Mouse (Mus musculus): ENCODE results near the gene Olfr805. TPM values are rescaled to one million over a fixed set of nuclear protein-coding genes. Genes with fewer than 3 reads are reported as not detected.

Olfr805 gene
- polyA plus RNA-seq, 1 experiment from 2014 or later: not detected

GRCm38 (mm10) chr10:129673765-129674164, 55.4 kb downstream of the Olfr805 start, which contains the start of gene Olfr801:
Gene Olfr801 (minus strand): TSS chr10:129673865.
- no peaks in the 10 kb centered on the region for H3K27me3 ChIP-seq (ENCODE audit: control insufficient read depth, insufficient read depth, low read length)
- no peaks in the 10 kb centered on the region for H3K4me1 ChIP-seq (ENCODE audit: control insufficient read depth, insufficient read depth, low read length)
- no peak within 1 kb of the TSS for H3K27ac ChIP-seq (ENCODE audit: low read length)
- no peak within 1 kb of the TSS for H3K9ac ChIP-seq (ENCODE audit: low read length)
- no peak for ATAC-seq (replicated peaks; ENCODE audit: extremely low read depth, insufficient read depth, low FRiP score)
- H3K4me3 ChIP-seq (ENCODE audit: low read length): no peak within 1 kb of the TSS
- H3K36me3 ChIP-seq (ENCODE audit: control insufficient read depth, insufficient read depth): no peaks in the 10 kb centered on the region
- no peaks in the 10 kb centered on the region for H3K9me3 ChIP-seq (replicated peaks; ENCODE audit: control insufficient read depth, low read length)
- WGBS: 62% methylated on average over 1 of the region's 1 CpGs
- H3K4me2 ChIP-seq (ENCODE audit: low read depth, low read length): no peak within 1 kb of the TSS

Small RNA genes within 50 kb of the gene (microRNA-seq; reads per million reads assigned to microRNA genes)
- gene Gm24485: not detected

Other genes with a start within 250 kb of the Olfr805 start
- not detected in 2 replicates for gene Olfr789, start 244.6 kb downstream of the Olfr805 start, polyA plus RNA-seq (2015; fragmentation: Nextera tagmentation; extraction: Ambion mirVana)
- not detected in 2 replicates for gene Olfr790, start 230.9 kb downstream of the Olfr805 start, polyA plus RNA-seq (2015; fragmentation: Nextera tagmentation; extraction: Ambion mirVana)
- not detected in 2 replicates for gene Olfr791, start 207.6 kb downstream of the Olfr805 start, polyA plus RNA-seq (2015; fragmentation: Nextera tagmentation; extraction: Ambion mirVana)
- gene Olfr792, start 190.2 kb downstream of the Olfr805 start, polyA plus RNA-seq (2015; fragmentation: Nextera tagmentation; extraction: Ambion mirVana): not detected in 2 replicates
- not detected in 2 replicates for gene Olfr794, start 161.7 kb downstream of the Olfr805 start, polyA plus RNA-seq (2015; fragmentation: Nextera tagmentation; extraction: Ambion mirVana)
- gene Olfr796, start 116.8 kb downstream of the Olfr805 start, polyA plus RNA-seq (2015; fragmentation: Nextera tagmentation; extraction: Ambion mirVana): not detected in 2 replicates
- not detected in 2 replicates for gene Olfr798, start 101.4 kb downstream of the Olfr805 start, polyA plus RNA-seq (2015; fragmentation: Nextera tagmentation; extraction: Ambion mirVana)
- gene Olfr799, start 91.9 kb downstream of the Olfr805 start, polyA plus RNA-seq (2015; fragmentation: Nextera tagmentation; extraction: Ambion mirVana): not detected in 2 replicates
- not detected in 2 replicates for gene Olfr800, start 71.7 kb downstream of the Olfr805 start, polyA plus RNA-seq (2015; fragmentation: Nextera tagmentation; extraction: Ambion mirVana)
- not detected in 2 replicates for gene Olfr801, start 55.5 kb downstream of the Olfr805 start, polyA plus RNA-seq (2015; fragmentation: Nextera tagmentation; extraction: Ambion mirVana)
- gene Olfr802, start 41.2 kb downstream of the Olfr805 start, polyA plus RNA-seq (2015; fragmentation: Nextera tagmentation; extraction: Ambion mirVana): not detected in 2 replicates
- not detected in 2 replicates for gene Olfr803, start 35.1 kb downstream of the Olfr805 start, polyA plus RNA-seq (2015; fragmentation: Nextera tagmentation; extraction: Ambion mirVana)
- gene Olfr804, start 26.2 kb downstream of the Olfr805 start, polyA plus RNA-seq (2015; fragmentation: Nextera tagmentation; extraction: Ambion mirVana): not detected in 2 replicates
- gene Olfr806, start 12.5 kb upstream of the Olfr805 start, polyA plus RNA-seq (2015; fragmentation: Nextera tagmentation; extraction: Ambion mirVana): not detected in 2 replicates
- gene Olfr807, start 28.4 kb upstream of the Olfr805 start, polyA plus RNA-seq (2015; fragmentation: Nextera tagmentation; extraction: Ambion mirVana): not detected in 2 replicates
- not detected in 2 replicates for gene Olfr808, start 36.1 kb upstream of the Olfr805 start, polyA plus RNA-seq (2015; fragmentation: Nextera tagmentation; extraction: Ambion mirVana)
- not detected in 2 replicates for gene Olfr809, start 45.3 kb upstream of the Olfr805 start, polyA plus RNA-seq (2015; fragmentation: Nextera tagmentation; extraction: Ambion mirVana)
- not detected in 2 replicates for gene Olfr810, start 65.5 kb upstream of the Olfr805 start, polyA plus RNA-seq (2015; fragmentation: Nextera tagmentation; extraction: Ambion mirVana)
- gene Olfr811, start 75.0 kb upstream of the Olfr805 start, polyA plus RNA-seq (2015; fragmentation: Nextera tagmentation; extraction: Ambion mirVana): not detected in 2 replicates
- gene Olfr812, start 116.7 kb upstream of the Olfr805 start, polyA plus RNA-seq (2015; fragmentation: Nextera tagmentation; extraction: Ambion mirVana): not detected in 2 replicates
- not detected in 2 replicates for gene Olfr813, start 126.0 kb upstream of the Olfr805 start, polyA plus RNA-seq (2015; fragmentation: Nextera tagmentation; extraction: Ambion mirVana)
- not detected in 2 replicates for gene Olfr814, start 150.5 kb upstream of the Olfr805 start, polyA plus RNA-seq (2015; fragmentation: Nextera tagmentation; extraction: Ambion mirVana)
- gene Olfr815, start 176.5 kb upstream of the Olfr805 start, polyA plus RNA-seq (2015; fragmentation: Nextera tagmentation; extraction: Ambion mirVana): not detected in 2 replicates
- not detected in 2 replicates for gene Olfr816, start 186.2 kb upstream of the Olfr805 start, polyA plus RNA-seq (2015; fragmentation: Nextera tagmentation; extraction: Ambion mirVana)
- gene Olfr818, start 219.7 kb upstream of the Olfr805 start, polyA plus RNA-seq (2015; fragmentation: Nextera tagmentation; extraction: Ambion mirVana): not detected in 2 replicates
- not detected in 2 replicates for gene Olfr819, start 237.9 kb upstream of the Olfr805 start, polyA plus RNA-seq (2015; fragmentation: Nextera tagmentation; extraction: Ambion mirVana)
- gene Olfr247, start 246.8 kb upstream of the Olfr805 start, polyA plus RNA-seq (2015; fragmentation: Nextera tagmentation; extraction: Ambion mirVana): not detected in 2 replicates

Measured in heart, embryonic 16.5 days (tissue).